Mouse (Mus musculus): ENCODE data around the gene Abo.

Abo gene

GRCm38 (mm10) chr2:26870666-26871065 is 5.9 kb upstream of the Abo start:
- DNase-seq (ENCODE audit: low read depth, low spot score), result no peak

DNA sequence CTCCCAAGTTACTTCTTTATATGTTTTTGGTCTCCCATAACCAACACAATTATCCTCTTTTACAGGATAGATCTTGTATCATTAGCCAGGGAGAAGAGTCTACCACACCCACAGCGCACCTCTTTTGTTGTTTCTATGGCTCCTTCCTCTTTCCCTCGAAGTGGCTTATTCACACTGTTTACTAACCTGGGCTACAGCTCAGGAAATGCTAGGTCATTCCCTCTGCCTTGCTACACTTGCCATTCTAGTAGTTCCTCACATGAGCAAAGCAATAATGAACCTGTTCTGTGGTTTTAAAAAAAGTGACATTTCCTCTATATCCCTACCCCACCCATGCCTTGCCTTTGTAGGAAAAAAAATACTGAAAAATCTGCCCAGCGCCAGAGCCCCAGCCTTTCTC is 1.9 kb downstream of the Abo start:
- no peak for DNase-seq (ENCODE audit: low read depth, low spot score)

DNA sequence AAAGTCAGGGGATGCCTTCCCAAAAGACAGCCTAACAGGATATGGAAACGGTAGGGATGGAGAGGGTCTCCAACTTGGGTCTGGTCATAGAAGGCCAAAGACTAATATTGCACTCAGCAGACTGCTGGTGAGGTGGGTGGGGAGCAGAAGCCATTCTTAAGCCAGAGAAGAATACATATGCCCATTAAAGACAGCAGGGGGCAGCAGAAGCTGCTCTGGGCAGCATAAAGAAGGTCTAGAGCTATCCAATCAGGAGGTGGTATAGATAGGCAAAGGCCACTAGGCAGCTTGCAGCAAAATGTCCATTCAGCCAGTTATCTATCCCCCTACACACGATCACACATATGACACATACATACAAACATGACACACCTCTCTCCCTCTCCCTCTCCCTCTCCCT is 17.1 kb downstream of the Abo start:
- no peak for DNase-seq (ENCODE audit: low read depth, low spot score)

DNA sequence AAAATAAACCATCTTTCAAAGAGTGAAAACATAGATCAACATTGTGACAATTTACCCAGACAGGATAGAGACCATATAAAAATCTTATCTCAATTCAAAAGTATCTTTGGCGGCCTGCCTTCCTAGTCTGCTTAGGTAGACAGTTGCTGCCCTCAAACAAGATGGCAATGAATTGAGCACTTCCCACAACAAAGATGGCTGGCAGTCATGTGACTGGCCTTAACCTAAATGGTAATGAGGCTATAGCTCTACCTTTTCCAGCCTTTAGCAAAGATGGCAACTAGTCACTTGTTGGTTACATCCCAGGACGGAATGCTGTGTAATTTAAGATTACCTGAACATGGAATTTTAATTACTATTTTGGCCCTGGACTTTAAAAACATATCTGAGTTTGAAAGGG is 32.3 kb downstream of the Abo start:
- DNase-seq (ENCODE audit: low read depth, low spot score), result no peak

DNA sequence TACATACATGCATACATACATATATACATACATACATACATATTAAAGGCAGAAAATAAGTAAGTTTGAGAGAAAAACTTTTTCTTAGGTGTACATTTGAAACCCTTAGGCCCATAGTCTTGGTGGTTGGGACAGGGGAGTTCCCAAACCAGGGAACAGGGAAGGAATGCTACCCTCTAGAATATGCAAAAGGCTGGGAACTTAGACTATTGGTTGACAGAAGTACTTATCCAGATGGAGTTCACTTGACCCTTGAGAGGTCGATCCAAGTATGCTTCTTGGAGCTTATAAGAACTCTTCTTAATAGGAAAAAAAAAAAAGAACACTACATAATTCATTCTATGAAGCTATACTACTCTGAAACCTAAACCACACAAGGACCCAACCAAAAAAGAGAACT is 36.7 kb downstream of the Abo start:
- no peak for DNase-seq (ENCODE audit: low read depth, low spot score)

GRCm38 (mm10) chr2:26827261-26827975 is 37.4 kb downstream of the Abo start:
- DNase-seq (ENCODE audit: low read depth, low spot score), result no peak
